In genomic region chr17:72934146-72934545, GRCm38 (mm10) we compare ENCODE assay signal across 13 mouse cellular contexts. TPM values are rescaled to one million over a fixed set of nuclear protein-coding genes. Genes with fewer than 3 reads are reported as not detected.
DNase-seq lines count a peak whose midpoint lies in the region; ATAC-seq lines count a peak whose summit lies in the region.
"Had no signal": no experiment of that assay in that cellular context is flagged by ENCODE, and none has a peak within 500 bp of the region (broad histone marks: within the 10 kb centered on the region; RNA-seq: fewer than 3 reads in every experiment).

No protein-coding gene starts in this region.

- WGBS in heart, embryonic 15.5 days: 44% methylated on average over 2 of the region's 2 CpGs
- 71% methylated on average over 2 of the region's 2 CpGs for WGBS in neural tube, embryonic 13.5 days
- 74% methylated on average over 2 of the region's 2 CpGs for WGBS in intestine, embryonic 16.5 days

- peaks cover 74% of the 10 kb centered on the region for H3K4me1 ChIP-seq in heart, embryonic 15.5 days (replicated peaks)
- peaks cover 30% of the 10 kb centered on the region for H3K4me1 ChIP-seq in neural tube, embryonic 13.5 days (replicated peaks)
- H3K4me1 ChIP-seq in intestine, embryonic 16.5 days (ENCODE audit: control insufficient read depth, insufficient read depth, low read length): peaks cover 50% of the 10 kb centered on the region

- no peaks in the 10 kb centered on the region for H3K9me3 ChIP-seq in heart, embryonic 15.5 days (replicated peaks)
- H3K9me3 ChIP-seq in neural tube, embryonic 13.5 days: peaks cover 11% of the 10 kb centered on the region; the same call in 1 of the 2 replicates
- no peaks in the 10 kb centered on the region for H3K9me3 ChIP-seq in intestine, embryonic 16.5 days (ENCODE audit: control insufficient read depth, low read length)

- peak overlapping the region; percentile 48 for H3K9ac ChIP-seq in heart, embryonic 15.5 days
- H3K9ac ChIP-seq in neural tube, embryonic 13.5 days: no peak overlapping the region
- H3K9ac ChIP-seq in intestine, embryonic 16.5 days (ENCODE audit: low read depth, low read length): 0 out of 2 replicates have a peak overlapping the region, but pooled peaks have one; percentile 17
- H3K9ac ChIP-seq: embryonic facial prominence, embryonic 15.5 days had no signal

- intact Hi-C loops in heart, postnatal 25 days (cut with DNase I): no loop called here

- no peak for ATAC-seq in heart, embryonic 15.5 days (replicated peaks; ENCODE audit: insufficient number of reproducible peaks, insufficient read depth, low FRiP score, low read depth)
- no peak for ATAC-seq in neural tube, embryonic 13.5 days (ENCODE audit: low read depth)
- ATAC-seq in intestine, embryonic 16.5 days: no peak

- peaks cover 25% of the 10 kb centered on the region for H3K36me3 ChIP-seq in heart, embryonic 15.5 days
- H3K36me3 ChIP-seq in neural tube, embryonic 13.5 days: peaks cover 48% of the 10 kb centered on the region
- 0 out of 2 replicates have a peak, but pooled peaks cover 8% of the 10 kb centered on the region for H3K36me3 ChIP-seq in intestine, embryonic 16.5 days (ENCODE audit: control insufficient read depth, insufficient read depth, low read length)

- no peaks in the 10 kb centered on the region for H3K27me3 ChIP-seq in heart, embryonic 15.5 days
- no peaks in the 10 kb centered on the region for H3K27me3 ChIP-seq in neural tube, embryonic 13.5 days
- H3K27me3 ChIP-seq in intestine, embryonic 16.5 days (replicated peaks; ENCODE audit: control insufficient read depth, insufficient read depth, low read length): no peaks in the 10 kb centered on the region
- H3K27me3 ChIP-seq: embryonic facial prominence, embryonic 15.5 days had no signal

- peak overlapping the region; percentile 14 for H3K4me3 ChIP-seq in heart, embryonic 15.5 days
- H3K4me3 ChIP-seq in neural tube, embryonic 13.5 days: no peak overlapping the region
- H3K4me3 ChIP-seq in intestine, embryonic 16.5 days (ENCODE audit: low read length): no peak overlapping the region
- H3K4me3 ChIP-seq: embryonic facial prominence, embryonic 15.5 days had no signal

- peak overlapping the region; percentile 40 for H3K4me2 ChIP-seq in heart, embryonic 15.5 days
- no peak overlapping the region for H3K4me2 ChIP-seq in neural tube, embryonic 13.5 days
- H3K4me2 ChIP-seq in intestine, embryonic 16.5 days (ENCODE audit: low read depth, low read length): no peak overlapping the region
- H3K4me2 ChIP-seq: embryonic facial prominence, embryonic 15.5 days had no signal

- no peak for DNase-seq in heart, postnatal 25 days (ENCODE audit: low spot score)
- no peak for DNase-seq in neural tube, embryonic 10.5 days (ENCODE audit: extremely low spot score, low spot score)
- DNase-seq in ovary, postnatal 10 days (ENCODE audit: low spot score): no peak
- DNase-seq in left cerebral cortex, adult 9 months (ENCODE audit: low spot score in 2 of 2): no peak
- DNase-seq in left cerebral cortex, adult 18-20 months (ENCODE audit: low spot score in 2 of 2): no peak
- DNase-seq: adrenal gland, adult 8-10 months; cerebellum, adult 8-10 months had no signal

- peak overlapping the region; percentile 82 for H3K27ac ChIP-seq in heart, embryonic 15.5 days
- 0 out of 2 replicates have a peak overlapping the region, but pooled peaks have one; percentile 1 for H3K27ac ChIP-seq in neural tube, embryonic 13.5 days (replicated peaks)
- no peak overlapping the region for H3K27ac ChIP-seq in intestine, embryonic 16.5 days (ENCODE audit: low read length)
- H3K27ac ChIP-seq: embryonic facial prominence, embryonic 15.5 days; macrophage; stomach, postnatal 0 days had no signal

RNA-seq across cellular contexts. Expression of gene Lbh, which starts 16.0 kb away (rescaled TPM):
- 23.2 and 29.0 TPM in 2 replicates for polyA plus RNA-seq in heart, embryonic 15.5 days (2015; fragmentation: Nextera tagmentation; extraction: Ambion mirVana)
- 100 to 1,000 TPM; 390 to 430 TPM for total RNA-seq in heart, postnatal 25 days (2021)
- 6.3 and 7.5 TPM in 2 replicates for polyA plus RNA-seq in neural tube, embryonic 13.5 days (2015; fragmentation: Nextera tagmentation; extraction: Ambion mirVana)
- polyA plus RNA-seq in intestine, embryonic 16.5 days (2015; fragmentation: Nextera tagmentation; extraction: Ambion mirVana): 5.5 and 7.6 TPM in 2 replicates
- 10 to 100 TPM; 37.2 to 38.9 TPM for total RNA-seq in left cerebral cortex, adult 18-20 months (2021)
